Mouse (Mus musculus) liver, embryonic 18 days (tissue): Measurements from ENCODE around the gene Zfp791. TPM values are rescaled to one million over a fixed set of nuclear protein-coding genes. Genes with fewer than 3 reads are reported as not detected.

Experiments used
- polyA plus RNA-seq: library from polyadenylated mRNA; depleted of rRNA; stranded (reverse); fragments of >200 nt; gene quantifications from 2 replicates; pipeline ENCODE4 v1.2.3, GENCODE M21; 2012; rRNA removed

The Zfp791 gene
- polyA plus RNA-seq, result 4.4 and 5.3 TPM in 2 replicates

GRCm38 (mm10) chr8:85122995-85123394, at the start of gene Zfp791:
Zfp791 (minus strand) TSS chr8:85123095.

GRCm38 (mm10) chr8:85151624-85152023, 28.7 kb upstream of the Zfp791 start, which contains the start of gene Cks1brt:
Cks1brt (plus strand) TSS chr8:85151924.

GRCm38 (mm10) chr8:85083108-85083813, 39.6 kb downstream of the Zfp791 start, which contains the start of gene Man2b1:
Man2b1 (plus strand) TSS chr8:85083270.

GRCm38 (mm10) chr8:85081216-85081555, 41.7 kb downstream of the Zfp791 start, which contains the start of gene Wdr83:
Wdr83 (minus strand) TSS chr8:85081306.

GRCm38 (mm10) chr8:85080532-85081215, 42.2 kb downstream of the Zfp791 start, which contains the start of gene Wdr83os:
Wdr83os (plus strand) TSS chr8:85080740.

GRCm38 (mm10) chr8:85071514-85072281, 51.2 kb downstream of the Zfp791 start, which contains the start of gene Dhps:
Dhps (plus strand) TSS chr8:85071757.

GRCm38 (mm10) chr8:85067982-85068381, 54.9 kb downstream of the Zfp791 start, which contains the start of gene Gm5741:
Gm5741 (minus strand) TSS chr8:85067982.

GRCm38 (mm10) chr8:85059879-85060616, 62.8 kb downstream of the Zfp791 start, which contains the start of gene Fbxw9:
Fbxw9 (plus strand) TSS chr8:85060055.

Other genes with a start within 250 kb of the Zfp791 start
- 84.3 and 97.5 TPM in 2 replicates for gene Gcdh, start 229.2 kb downstream of the Zfp791 start, polyA plus RNA-seq
- gene Klf1, start 221.2 kb downstream of the Zfp791 start, polyA plus RNA-seq, result 82.0 and 97.2 TPM in 2 replicates
- gene Dnase2a, start 214.5 kb downstream of the Zfp791 start, polyA plus RNA-seq, result 12.9 and 13.0 TPM in 2 replicates
- gene Mast1, start 185.7 kb downstream of the Zfp791 start, polyA plus RNA-seq, result 0.07 and 0.08 TPM in 2 replicates
- not detected in 2 replicates for gene Rtbdn, start 176.1 kb downstream of the Zfp791 start, polyA plus RNA-seq
- gene Gm49661, start 153.7 kb downstream of the Zfp791 start, polyA plus RNA-seq, result 0.58 TPM in 1 of 2 replicates, not detected in the other
- gene Prdx2, start 153.5 kb downstream of the Zfp791 start, polyA plus RNA-seq, result 467 and 538 TPM in 2 replicates
- 37.4 and 40.1 TPM in 2 replicates for gene Rnaseh2a, start 153.3 kb downstream of the Zfp791 start, polyA plus RNA-seq
- gene Junb, start 144.4 kb downstream of the Zfp791 start, polyA plus RNA-seq, result 11.6 and 18.6 TPM in 2 replicates
- 10.3 and 12.2 TPM in 2 replicates for gene Hook2, start 132.5 kb downstream of the Zfp791 start, polyA plus RNA-seq
- not detected in 2 replicates for gene Best2, start 108.6 kb downstream of the Zfp791 start, polyA plus RNA-seq
- gene Asna1, start 97.8 kb downstream of the Zfp791 start, polyA plus RNA-seq, result 63.3 and 64.0 TPM in 2 replicates
- gene Trir, start 96.3 kb downstream of the Zfp791 start, polyA plus RNA-seq, result 83.5 and 105 TPM in 2 replicates
- 18.0 and 21.4 TPM in 2 replicates for gene Tnpo2, start 86.2 kb downstream of the Zfp791 start, polyA plus RNA-seq
- gene Fbxw9, start 63.0 kb downstream of the Zfp791 start, polyA plus RNA-seq, result 11.8 and 12.7 TPM in 2 replicates
- 0.26 TPM in 1 of 2 replicates, not detected in the other for gene Gm5741, start 55.1 kb downstream of the Zfp791 start, polyA plus RNA-seq
- gene Dhps, start 51.3 kb downstream of the Zfp791 start, polyA plus RNA-seq, result 17.8 and 18.4 TPM in 2 replicates
- 39.8 and 41.3 TPM in 2 replicates for gene Wdr83os, start 42.4 kb downstream of the Zfp791 start, polyA plus RNA-seq
- 22.9 and 26.2 TPM in 2 replicates for gene Wdr83, start 41.8 kb downstream of the Zfp791 start, polyA plus RNA-seq
- 41.9 and 48.3 TPM in 2 replicates for gene Man2b1, start 39.8 kb downstream of the Zfp791 start, polyA plus RNA-seq
- not detected in 2 replicates for gene Cks1brt, start 28.8 kb upstream of the Zfp791 start, polyA plus RNA-seq
- not detected in 2 replicates for gene Olfr371, start 102.9 kb upstream of the Zfp791 start, polyA plus RNA-seq
- 33.7 and 35.9 TPM in 2 replicates for gene Orc6, start 176.5 kb upstream of the Zfp791 start, polyA plus RNA-seq
- 27.4 and 28.6 TPM in 2 replicates for gene Vps35, start 176.7 kb upstream of the Zfp791 start, polyA plus RNA-seq